Mouse (Mus musculus) colon, adult 2 months (tissue): ENCODE data around the gene Gpr141. TPM values are rescaled to one million over a fixed set of nuclear protein-coding genes. Genes with fewer than 3 reads are reported as not detected.

Experiments used
- polyA plus RNA-seq: library from polyadenylated mRNA; depleted of rRNA; stranded (reverse); fragments of >200 nt; gene quantifications from 2 replicates; pipeline ENCODE4 v1.2.3, GENCODE M21; 2012; rRNA removed

The Gpr141 gene
- 0.07 and 0.12 TPM in 2 replicates for polyA plus RNA-seq

GRCm38 (mm10) chr13:19824071-19824470, at the start of gene Gpr141:
TSS of gene Gpr141 (minus strand) at chr13:19824257.

Other genes with a start within 250 kb of the Gpr141 start
- gene Epdr1, start 204.3 kb downstream of the Gpr141 start, polyA plus RNA-seq, result 19.0 and 24.7 TPM in 2 replicates
- gene Sfrp4, start 201.2 kb downstream of the Gpr141 start, polyA plus RNA-seq, result 3.0 and 3.7 TPM in 2 replicates
- not detected in 2 replicates for gene Nme8, start 126.5 kb downstream of the Gpr141 start, polyA plus RNA-seq